Mouse (Mus musculus): Measurements from ENCODE around the gene Rfng.
"Not testable (repeated sequence)": the region's sequence is repeated elsewhere in the genome, so short reads cannot be mapped to it uniquely, and the experiment has no call there.

DNA sequence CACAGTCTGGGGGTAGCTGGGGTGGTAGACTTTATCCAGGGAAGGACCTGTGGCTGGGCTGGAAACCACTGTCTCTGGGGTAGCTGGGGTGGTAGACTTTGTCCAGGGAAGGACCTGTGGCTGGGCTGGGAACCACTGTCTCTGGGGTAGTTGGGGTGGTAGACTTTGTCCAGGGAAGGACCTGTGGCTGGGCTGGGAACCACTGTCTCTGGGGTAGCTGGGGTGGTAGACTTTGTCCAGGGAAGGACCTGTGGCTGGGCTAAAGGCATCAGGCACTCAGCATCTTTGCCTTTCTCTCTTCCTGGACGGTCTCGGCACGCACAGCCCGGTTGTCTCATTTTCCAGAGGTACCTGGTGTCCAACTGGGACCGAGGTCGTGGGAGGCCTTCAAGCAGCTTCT, 2.6 kb downstream of the Rfng start:
- TF ChIP-seq CTCF (IDR thresholded peaks at IDR 0.05; ENCODE audit: extremely low read depth, insufficient read depth, insufficient read length, insufficient replicate concordance); POLR2A (IDR thresholded peaks at IDR 0.05; ENCODE audit: low read depth, low read length): not testable (repeated sequence)

Data from spleen, adult 2 months (tissue).